Mouse (Mus musculus) kidney, postnatal 4 days (tissue): ENCODE data around the gene Gapvd1.

Source experiments
- DNase-seq, 2 experiments: peaks; one replicate each; pipeline ENCODE4 v3.0.0; 2021; ENCODE audit warnings: mixed read lengths in 2 of 2

The Gapvd1 gene

GRCm38 (mm10) chr2:34632051-34632450 lies 123.0 kb downstream of the Gapvd1 start:
- DNase-seq: peak; percentile 79

- DNase-seq: no peak
Observed at GRCm38 (mm10) chr2:34630445-34630844, 124.6 kb downstream of the Gapvd1 start.

- no peak for DNase-seq
Observed at GRCm38 (mm10) chr2:34629758-34630157, 125.3 kb downstream of the Gapvd1 start.

- DNase-seq: no peak
Observed at GRCm38 (mm10) chr2:34628903-34629540, 126.0 kb downstream of the Gapvd1 start.

GRCm38 (mm10) chr2:34627328-34628226 lies 127.5 kb downstream of the Gapvd1 start:
- peak; percentile 66 to 79 for DNase-seq
